Mouse (Mus musculus) thymus, adult 2 months (tissue): ENCODE data around the gene Elac2. TPM values are rescaled to one million over a fixed set of nuclear protein-coding genes. Genes with fewer than 3 reads are reported as not detected.

Source experiments
- DNase-seq: peaks from one replicate; pipeline ENCODE4 v3.0.0; 2021
- H3K27ac ChIP-seq: fragments of 200-500 bp; 2 replicates; pipeline ENCODE4 v1.5.1; 2012; ENCODE audit warnings: low read length, control low read depth; ENCODE audit not compliant: control insufficient read depth, insufficient read depth
- H3K27me3 ChIP-seq: fragments of 200-500 bp; 2 replicates; pipeline ENCODE4 v1.6.1; 2012; ENCODE audit warnings: mild to moderate bottlenecking, low read length, moderate library complexity, mixed read lengths; ENCODE audit not compliant: control insufficient read depth, insufficient read depth
- H3K36me3 ChIP-seq: fragments of 200-500 bp; 2 replicates; pipeline ENCODE4 v1.6.1; 2012; ENCODE audit warnings: mild to moderate bottlenecking, low read length, moderate library complexity; ENCODE audit not compliant: control insufficient read depth, insufficient read depth
- H3K4me1 ChIP-seq: fragments of 200-500 bp; replicated peaks from 2 replicates; pipeline ENCODE4 v1.6.1; 2012; ENCODE audit warnings: low read length; ENCODE audit not compliant: control insufficient read depth, insufficient read depth
- H3K4me3 ChIP-seq: fragments of 200-500 bp; 2 replicates; pipeline ENCODE4 v1.5.1; 2012; ENCODE audit warnings: mild to moderate bottlenecking, low read length, control low read depth, moderate library complexity; ENCODE audit not compliant: control insufficient read depth, insufficient read depth
- CTCF ChIP-seq: fragments of 200-500 bp; IDR thresholded peaks from 2 replicates; pipeline ENCODE4 v1.5.1; 2012; ENCODE audit warnings: mild to moderate bottlenecking, control low read depth, low read length, moderate library complexity, borderline replicate concordance; ENCODE audit not compliant: control insufficient read depth, poor library complexity, insufficient read depth; ENCODE audit errors: extremely low read depth
- POLR2A ChIP-seq: fragments of 200-500 bp; IDR thresholded peaks from 2 replicates; pipeline ENCODE4 v1.6.1; 2012; ENCODE audit warnings: mild to moderate bottlenecking, low read length, control low read depth, moderate library complexity; ENCODE audit not compliant: control insufficient read depth, poor library complexity, insufficient read depth; ENCODE audit errors: extremely low read depth
- WGBS: fragments of 180-500 bp; shearing (Covaris S2); methylation state at CpG from one replicate; pipeline ENCODE4 v1.1.7; 2018; 5-methylcytosine and 5-hydroxymethylcytosine counted together
- polyA plus RNA-seq: library from polyadenylated mRNA; depleted of rRNA; stranded (reverse); fragments of >200 nt; gene quantifications from 2 replicates; pipeline ENCODE4 v1.2.3, GENCODE M21; 2012

Elac2 gene
- polyA plus RNA-seq, 1 experiment, result 21.9 TPM

GRCm38 (mm10) chr11:65016754-65017153, 37.9 kb downstream of the Elac2 start:
- H3K4me3 ChIP-seq, result no peak overlapping the region
- H3K27ac ChIP-seq, result no peak overlapping the region
- no peak for TF ChIP-seq CTCF
- TF ChIP-seq POLR2A, result no peak
- WGBS, result 97% methylated on average over 1 of the region's 1 CpGs
- DNase-seq, result no peak
- H3K36me3 ChIP-seq, result no peaks in the 10 kb centered on the region
- no peaks in the 10 kb centered on the region for H3K27me3 ChIP-seq
- H3K4me1 ChIP-seq, result no peaks in the 10 kb centered on the region

- WGBS, result 97% methylated on average over 4 of the region's 4 CpGs
- no peak overlapping the region for H3K4me3 ChIP-seq
- TF ChIP-seq POLR2A (no peak), CTCF (no peak)
- no peaks in the 10 kb centered on the region for H3K4me1 ChIP-seq
- H3K36me3 ChIP-seq, result no peaks in the 10 kb centered on the region
- no peak for DNase-seq
- H3K27me3 ChIP-seq, result no peaks in the 10 kb centered on the region
- H3K27ac ChIP-seq, result no peak overlapping the region
These were observed 41.9 kb downstream of the Elac2 start for GRCm38 (mm10) chr11:65020744-65021143.

- H3K4me3 ChIP-seq, result no peak overlapping the region
- TF ChIP-seq CTCF (no peak), POLR2A (no peak)
- no peaks in the 10 kb centered on the region for H3K4me1 ChIP-seq
- 94% methylated on average over 11 of the region's 11 CpGs for WGBS
- no peak overlapping the region for H3K27ac ChIP-seq
- H3K36me3 ChIP-seq, result no peaks in the 10 kb centered on the region
- H3K27me3 ChIP-seq, result no peaks in the 10 kb centered on the region
- no peak for DNase-seq
These were observed 43.9 kb downstream of the Elac2 start for GRCm38 (mm10) chr11:65022771-65023170.

- H3K27ac ChIP-seq, result no peak overlapping the region
- H3K4me1 ChIP-seq, result no peaks in the 10 kb centered on the region
- H3K4me3 ChIP-seq, result no peak overlapping the region
- 90% methylated on average over 5 of the region's 5 CpGs for WGBS
- no peaks in the 10 kb centered on the region for H3K36me3 ChIP-seq
- H3K27me3 ChIP-seq, result no peaks in the 10 kb centered on the region
- TF ChIP-seq CTCF (no peak), POLR2A (no peak)
- no peak for DNase-seq
These were observed 49.2 kb downstream of the Elac2 start for GRCm38 (mm10) chr11:65028049-65028448.

GRCm38 (mm10) chr11:65030201-65030600, 51.4 kb downstream of the Elac2 start:
- no peaks in the 10 kb centered on the region for H3K36me3 ChIP-seq
- no peak for DNase-seq
- no peak for TF ChIP-seq POLR2A
- no peak for TF ChIP-seq CTCF
- H3K4me1 ChIP-seq, result no peaks in the 10 kb centered on the region
- no peak overlapping the region for H3K4me3 ChIP-seq
- no peaks in the 10 kb centered on the region for H3K27me3 ChIP-seq
- no peak overlapping the region for H3K27ac ChIP-seq
- 93% methylated on average over 1 of the region's 1 CpGs for WGBS

- TF ChIP-seq POLR2A, result no peak
- TF ChIP-seq CTCF, result no peak
- no peak overlapping the region for H3K27ac ChIP-seq
- 92% methylated on average over 7 of the region's 7 CpGs for WGBS
- no peak overlapping the region for H3K4me3 ChIP-seq
- no peaks in the 10 kb centered on the region for H3K27me3 ChIP-seq
- no peaks in the 10 kb centered on the region for H3K4me1 ChIP-seq
- no peaks in the 10 kb centered on the region for H3K36me3 ChIP-seq
- no peak for DNase-seq
These were observed 53.4 kb downstream of the Elac2 start for GRCm38 (mm10) chr11:65032221-65032620.

GRCm38 (mm10) chr11:65038996-65039395, 60.2 kb downstream of the Elac2 start:
- DNase-seq, result no peak

More at GRCm38 (mm10) chr11:65038996-65039395, 60.2 kb downstream of the Elac2 start:
- no peak for TF ChIP-seq POLR2A
- TF ChIP-seq CTCF, result no peak
- WGBS, result 41% methylated on average over 2 of the region's 2 CpGs
- Histone ChIP-seq H3K27me3 (no peaks in the 10 kb centered on the region), H3K4me3 (no peak overlapping the region), H3K4me1 (no peaks in the 10 kb centered on the region), H3K27ac (no peak overlapping the region), H3K36me3 (no peaks in the 10 kb centered on the region)
